Mouse (Mus musculus): ENCODE measurements at regions not wholly inside any gene's neighbourhood (a gene's known extent, or its start where the extent isn't known, plus 50 kb on each side); places are given as distances from the start of the nearest gene placed in this dataset.

DNA sequence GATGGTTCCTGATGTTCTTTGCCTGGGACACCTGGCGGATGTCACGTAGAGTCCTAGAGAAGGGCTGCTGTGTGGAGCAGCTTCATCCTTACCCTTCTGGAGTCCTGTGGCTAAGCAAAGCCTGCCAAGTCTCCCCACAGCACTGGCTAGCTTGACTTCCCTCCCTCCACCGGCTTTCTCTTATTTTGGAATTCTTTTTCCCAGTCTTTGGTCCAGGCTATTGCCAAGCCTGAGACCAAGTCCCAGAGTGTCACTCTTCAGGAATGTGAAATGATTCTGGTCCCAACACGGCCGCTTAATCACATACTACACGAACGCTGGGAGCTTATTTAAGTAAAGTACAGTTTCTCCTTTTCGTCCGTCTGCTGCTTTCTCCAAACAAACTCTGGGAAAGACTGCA lies 146.4 kb downstream of the Fndc1 start:
- DNase-seq (ENCODE audit: low spot score), result no peak

DNA sequence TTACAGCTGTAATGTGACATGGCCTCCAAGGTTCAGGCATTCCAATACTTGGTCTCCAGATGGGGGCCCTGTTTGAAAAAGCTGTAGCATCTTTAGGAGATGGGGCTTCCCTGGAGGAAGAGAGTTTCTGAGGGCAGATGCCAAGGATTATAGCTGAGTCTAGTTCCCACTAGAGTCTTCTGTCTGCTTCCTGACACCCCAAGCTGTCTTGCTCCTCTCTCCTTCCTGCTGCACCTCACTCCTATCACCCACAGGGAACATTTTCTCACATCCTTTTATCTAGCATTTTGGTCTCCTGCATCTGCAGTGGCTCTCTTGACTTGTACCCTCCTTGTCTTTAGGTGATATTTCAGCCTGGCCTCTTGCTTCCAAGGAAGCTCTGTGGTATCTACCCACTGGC lies 147.3 kb downstream of the Fndc1 start:
- no peak for DNase-seq (ENCODE audit: low spot score)

DNA sequence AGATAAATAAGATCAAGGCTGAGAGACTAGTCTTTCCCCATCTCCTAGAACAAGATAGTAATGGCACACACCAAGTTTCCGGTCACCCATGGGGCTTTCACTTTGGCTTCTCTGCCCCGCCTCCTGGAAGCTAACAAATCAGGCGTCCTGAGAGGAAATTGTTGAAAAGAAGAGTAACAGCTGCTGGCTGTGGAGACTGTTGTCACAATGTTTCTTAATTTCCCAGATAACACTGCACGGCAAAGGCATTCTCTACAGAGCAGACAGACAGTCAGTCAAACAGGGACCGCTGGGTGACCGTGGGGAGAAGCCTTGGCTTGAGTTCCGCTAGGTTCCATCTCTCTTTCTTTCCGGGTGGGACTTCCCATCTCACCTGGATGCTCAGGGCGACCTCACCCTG lies 148.2 kb downstream of the Fndc1 start:
- DNase-seq (ENCODE audit: low spot score), result no peak

DNA sequence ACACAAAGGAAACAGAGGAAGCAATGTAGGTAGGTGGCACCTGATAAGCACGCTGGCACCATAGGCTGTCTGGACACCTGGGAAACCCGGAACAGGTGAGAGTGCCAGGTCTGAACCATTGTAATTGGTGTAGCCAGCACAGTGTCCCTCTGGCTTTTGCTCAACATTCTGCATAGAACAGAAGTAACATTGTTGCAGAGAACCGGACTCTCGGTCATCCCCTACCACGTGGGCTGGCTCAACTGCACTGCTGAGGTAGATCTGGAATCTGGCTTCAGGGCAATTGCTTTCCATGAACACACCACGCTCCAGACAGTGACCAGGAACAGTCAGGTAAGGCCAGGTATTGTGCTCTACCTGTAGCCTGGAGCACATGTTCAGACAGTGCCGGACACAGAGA lies 149.3 kb downstream of the Fndc1 start:
- no peak for DNase-seq (ENCODE audit: low spot score)

DNA sequence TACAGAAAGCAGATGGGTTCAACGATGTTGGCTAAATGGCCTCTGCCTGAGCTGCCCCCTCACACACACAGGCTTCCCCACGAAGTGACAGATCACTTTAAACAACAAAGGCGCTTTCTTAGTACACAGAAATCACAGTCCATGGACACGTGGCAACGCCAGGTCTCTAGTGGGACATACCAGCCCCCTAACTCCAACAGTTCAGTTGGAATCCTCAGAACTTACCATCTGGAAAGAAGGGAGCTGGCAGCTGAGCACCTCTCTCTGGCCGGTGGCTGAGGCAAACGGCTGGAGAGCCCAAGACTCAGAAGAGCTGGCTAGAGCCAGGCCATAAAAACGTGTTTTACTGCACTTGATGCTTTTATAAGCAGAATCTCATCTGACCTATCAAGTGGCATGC lies 149.8 kb downstream of the Fndc1 start:
- no peak for DNase-seq (ENCODE audit: low spot score)

DNA sequence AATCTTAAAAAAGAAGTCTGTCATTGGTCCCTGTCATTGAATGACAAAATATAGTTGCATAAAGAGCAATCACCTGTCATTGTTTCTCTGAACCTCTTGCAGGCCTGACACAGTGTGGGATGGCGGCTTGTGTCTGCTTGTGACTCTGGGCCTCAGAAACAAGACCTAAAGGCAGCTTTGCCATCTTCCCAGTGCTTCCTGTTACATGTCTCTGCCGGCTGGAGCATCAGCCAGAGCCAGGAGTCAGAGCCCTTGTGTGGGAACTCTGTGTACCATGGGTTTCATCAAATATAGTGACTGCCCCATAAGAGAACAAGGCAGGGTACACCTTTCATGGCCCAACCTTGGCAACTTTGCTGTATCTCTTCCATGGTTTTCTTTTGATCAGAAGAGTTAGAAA lies 150.3 kb downstream of the Fndc1 start:
- no peak for DNase-seq (ENCODE audit: low spot score)

DNA sequence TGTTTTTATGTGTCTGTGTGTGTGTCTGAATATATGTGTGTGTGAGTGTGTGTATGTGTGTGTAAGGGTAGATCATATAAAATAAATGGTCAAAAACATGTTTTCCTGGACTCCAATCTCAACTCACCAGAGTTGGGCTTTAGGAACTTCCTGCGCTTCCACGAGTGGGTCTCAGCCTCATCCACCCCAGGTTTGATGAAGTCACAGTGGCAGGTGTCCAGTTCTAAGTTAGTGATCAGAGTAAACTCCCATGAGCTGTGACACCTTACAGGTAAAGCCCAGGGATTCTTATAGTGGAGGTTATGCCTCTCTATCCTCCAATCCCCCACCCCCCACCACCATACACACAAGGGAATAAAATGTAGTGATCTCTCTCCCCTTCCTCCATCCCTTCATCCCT lies 152.6 kb downstream of the Fndc1 start:
- DNase-seq (ENCODE audit: low spot score), result no peak

DNA sequence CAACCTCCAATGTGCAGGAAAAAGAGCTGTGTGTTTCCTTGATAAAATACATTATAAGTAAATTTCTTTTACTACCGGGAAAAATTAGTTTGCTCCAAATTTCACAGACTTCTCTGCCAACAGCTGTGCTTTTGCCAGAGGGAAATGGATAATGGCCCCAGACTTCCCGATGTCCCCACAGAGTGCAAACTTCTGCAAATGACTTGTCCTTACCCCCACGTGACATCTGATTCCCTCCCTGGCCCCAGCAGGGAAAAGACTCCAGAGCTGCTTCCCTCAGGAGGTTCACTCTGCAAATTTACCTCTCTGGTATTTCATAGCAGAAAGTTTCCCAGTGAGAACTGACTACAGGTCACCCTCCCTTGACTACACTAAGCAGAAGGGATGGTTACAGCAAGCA lies 159.3 kb downstream of the Fndc1 start:
- no peak for DNase-seq (ENCODE audit: low spot score)

DNA sequence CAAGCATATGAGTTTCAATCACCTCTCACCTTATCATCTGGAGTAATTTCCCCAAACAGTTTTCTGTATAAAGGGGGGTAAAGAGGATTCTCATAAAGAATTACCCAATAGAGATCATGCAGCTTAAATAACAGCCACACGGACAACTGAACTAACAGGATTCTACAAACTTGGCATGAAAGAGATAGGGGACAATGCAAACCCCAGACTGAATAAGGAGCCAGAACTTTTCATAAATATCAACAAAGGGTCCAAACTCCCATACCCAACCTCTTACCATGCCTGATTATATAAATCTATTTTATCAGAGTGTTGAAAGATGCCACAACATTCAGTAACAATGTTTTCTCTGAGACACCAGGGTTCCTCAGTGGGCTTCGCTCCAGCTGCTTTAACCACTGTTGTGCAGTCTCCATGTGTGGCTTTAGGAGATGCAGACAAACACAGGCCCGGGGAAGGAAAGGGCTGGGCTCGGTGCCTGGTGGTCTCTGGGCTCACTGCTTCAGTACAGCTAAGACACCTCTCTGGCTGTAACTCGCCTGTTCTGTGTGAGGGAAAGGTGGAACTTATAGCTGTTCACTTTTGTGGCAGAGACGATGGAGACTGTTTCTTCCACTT lies 160.2 kb downstream of the Fndc1 start:
- no peak for DNase-seq (ENCODE audit: low spot score)

DNA sequence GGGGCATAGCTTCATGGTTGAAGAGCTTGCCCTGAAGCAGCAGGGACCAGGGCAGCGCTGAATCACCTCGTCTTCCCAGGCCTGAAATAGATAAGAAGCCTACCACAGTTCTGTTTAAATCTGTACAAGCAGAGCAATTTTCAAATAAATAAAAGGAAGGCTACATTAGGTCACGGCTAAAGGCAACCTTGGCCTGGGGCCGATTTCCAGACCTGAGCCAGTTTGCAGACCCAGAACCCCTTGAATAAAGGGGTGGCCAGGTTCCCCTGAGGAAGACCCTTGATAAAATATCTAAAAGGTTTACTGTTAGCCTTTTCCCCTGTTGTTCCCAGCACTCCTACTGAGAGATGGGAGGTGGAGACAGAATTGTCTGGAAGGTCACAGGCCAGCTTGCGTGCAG lies 160.9 kb downstream of the Fndc1 start:
- no peak for DNase-seq (ENCODE audit: low spot score)

DNA sequence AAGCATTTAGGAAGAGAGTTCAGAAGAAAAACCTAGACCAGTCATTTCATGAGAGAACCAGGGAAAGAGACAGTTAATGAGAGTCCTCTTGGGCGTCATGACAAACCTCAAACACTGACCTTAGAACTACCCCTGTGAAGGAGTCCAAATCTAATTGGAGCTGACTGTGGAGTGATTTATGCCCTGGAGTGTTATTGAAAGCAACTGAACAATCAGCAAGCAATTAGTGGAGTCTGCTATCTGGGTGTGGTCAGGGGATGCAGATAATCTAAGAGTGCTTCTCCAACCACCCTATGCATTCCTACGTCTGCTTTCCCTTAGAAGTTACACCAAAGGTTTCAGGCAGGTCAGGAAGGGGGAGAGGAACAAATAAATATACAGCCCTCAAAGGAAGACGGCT lies 161.4 kb downstream of the Fndc1 start:
- DNase-seq (ENCODE audit: low spot score), result no peak

DNA sequence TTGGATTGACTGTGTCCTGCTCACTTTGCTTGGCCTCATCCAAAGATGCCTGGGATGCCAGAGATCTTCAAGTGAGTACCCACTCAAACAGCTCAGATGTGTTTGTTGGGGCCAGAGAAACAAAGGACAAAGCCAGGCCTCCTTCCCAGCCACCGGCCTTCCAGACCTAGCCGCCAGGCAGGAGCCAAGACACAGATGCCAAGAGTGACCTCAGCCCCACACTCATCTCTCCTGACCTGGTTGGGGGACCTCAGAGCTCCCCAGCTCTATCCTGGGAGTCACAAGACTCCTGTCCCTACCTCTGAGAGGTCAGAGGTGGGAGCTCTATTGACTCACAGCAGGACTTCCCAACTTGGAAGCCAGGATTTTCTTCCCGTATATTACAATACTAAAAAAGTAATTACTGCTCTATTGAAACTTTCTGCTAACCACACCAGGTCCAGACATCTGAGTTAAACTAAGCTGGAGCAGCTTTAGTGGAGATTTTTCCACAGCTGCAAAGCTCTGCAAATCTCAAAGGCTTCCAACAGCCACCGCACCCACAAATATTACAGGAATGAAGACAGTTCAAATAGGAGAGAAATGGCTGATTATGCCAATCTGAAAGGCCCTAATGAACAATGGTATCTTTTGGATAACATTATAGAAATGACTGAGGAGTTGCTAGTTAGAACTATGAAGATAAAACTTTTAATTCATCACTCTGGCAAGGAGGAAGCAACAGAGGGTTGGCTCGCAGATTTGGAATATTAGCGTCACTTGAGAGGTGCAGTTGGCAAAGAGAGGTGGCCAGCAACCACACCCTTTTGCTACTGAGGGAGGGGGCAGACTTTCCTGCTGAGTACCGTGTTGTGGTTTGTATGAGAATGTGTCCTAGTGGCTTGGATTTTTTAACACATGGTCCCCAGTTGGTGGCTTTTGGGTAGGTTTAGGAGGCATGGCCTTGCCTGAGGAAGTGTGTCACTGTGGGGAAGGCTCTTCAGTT lies 162.9 kb downstream of the Fndc1 start:
- DNase-seq (ENCODE audit: low spot score), result no peak

DNA sequence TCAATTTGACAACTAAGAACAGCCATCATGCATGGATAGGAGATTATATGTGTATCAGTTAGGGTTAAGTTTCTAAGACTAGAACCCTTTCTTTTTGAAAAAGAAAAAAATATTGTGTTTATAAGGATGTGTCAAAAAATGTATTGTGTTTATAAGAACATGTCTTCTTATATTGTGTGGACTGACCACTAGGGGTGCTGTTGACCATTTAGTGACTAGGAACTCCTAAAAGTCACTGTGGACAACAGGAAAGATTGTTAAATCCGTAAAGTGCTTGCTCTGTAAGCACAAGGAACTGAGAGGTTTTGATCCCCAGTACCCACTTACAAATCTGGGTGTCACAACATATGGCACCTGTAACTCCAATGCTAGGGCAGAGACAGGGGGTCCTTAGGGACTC lies 170.6 kb downstream of the Fndc1 start:
- no peak for DNase-seq (ENCODE audit: low spot score)

DNA sequence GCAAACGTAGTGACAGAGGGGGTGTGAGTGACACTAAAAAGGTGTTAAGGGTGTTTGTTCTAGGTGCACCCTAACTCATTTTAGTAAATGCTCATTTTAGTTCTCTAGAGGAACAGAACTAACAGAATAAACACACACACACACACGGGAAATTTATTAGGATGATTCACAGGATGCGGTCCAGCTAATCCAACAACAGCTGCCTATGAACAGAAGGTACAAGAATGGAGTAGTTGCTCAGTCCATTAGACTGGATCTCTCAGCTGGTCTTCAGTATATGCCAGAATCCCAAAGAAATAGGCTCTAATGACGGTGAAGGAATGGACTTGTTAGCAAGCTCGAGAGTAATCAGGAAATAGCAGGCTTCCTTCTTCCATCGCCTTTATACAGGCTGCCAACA lies 171.1 kb downstream of the Fndc1 start:
- no peak for DNase-seq (ENCODE audit: low spot score)

DNA sequence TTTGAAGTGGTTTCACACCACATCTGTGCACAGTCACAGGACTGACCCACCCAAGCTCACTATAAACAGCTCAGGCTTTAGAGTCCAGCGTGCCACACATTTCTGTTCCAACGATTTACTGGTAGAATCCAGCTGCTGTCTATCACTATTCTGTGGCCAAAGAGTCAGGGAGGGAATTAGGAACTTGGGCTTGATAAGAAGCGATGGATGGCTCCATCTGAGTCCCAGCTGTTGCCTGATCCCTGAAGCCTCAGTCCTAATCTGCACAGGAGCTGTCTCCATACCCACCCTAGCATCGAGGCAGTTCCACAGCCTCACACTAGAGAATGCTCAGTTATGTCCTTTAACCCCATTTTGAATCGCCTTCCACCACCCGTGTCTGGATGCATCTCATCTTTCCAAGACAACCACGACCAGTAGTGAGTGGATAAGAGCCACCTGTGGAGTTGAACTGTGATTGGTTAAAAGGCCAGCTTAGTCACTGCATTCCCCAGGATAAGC lies 173.0 kb downstream of the Fndc1 start:
- no peak for DNase-seq (ENCODE audit: low spot score)

DNA sequence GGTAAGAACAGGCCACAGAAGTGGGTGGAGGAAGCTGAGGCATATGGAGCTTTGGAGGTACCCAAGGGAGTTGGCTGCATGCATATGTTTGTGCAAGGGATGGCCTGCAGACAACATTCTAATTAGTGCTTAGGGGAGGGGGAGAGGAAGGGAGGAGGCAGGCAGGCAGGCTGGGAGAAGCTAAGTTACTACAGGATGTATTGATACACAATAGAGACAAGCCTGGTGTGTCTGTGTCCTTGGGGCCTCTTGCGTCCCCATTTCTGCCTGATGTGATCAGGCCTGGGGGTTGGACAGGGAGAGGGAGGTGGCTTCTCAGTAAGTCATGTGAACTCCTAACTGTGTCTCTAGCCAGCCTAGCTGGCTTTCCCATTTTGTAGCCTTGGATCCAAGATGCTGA lies 175.1 kb downstream of the Fndc1 start:
- DNase-seq (ENCODE audit: low spot score), result no peak

DNA sequence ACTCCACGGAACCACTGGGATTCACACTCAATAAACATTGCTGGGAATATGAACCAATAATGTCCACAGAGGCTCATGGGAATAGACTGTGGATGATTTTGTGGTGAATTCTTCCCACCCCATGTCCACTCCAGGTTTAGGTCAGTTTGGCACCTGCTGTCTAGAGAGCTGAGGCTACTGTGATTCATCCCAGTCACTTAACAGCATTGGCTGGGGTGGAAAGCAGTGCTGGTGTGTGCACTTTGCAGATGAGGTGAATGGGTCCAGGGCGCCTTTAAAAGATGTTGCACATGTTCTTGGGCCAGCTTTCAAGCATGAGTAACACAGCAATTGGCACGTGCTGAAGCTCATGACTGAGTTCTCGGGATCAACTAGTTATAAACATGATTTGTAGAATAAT lies 176.7 kb downstream of the Fndc1 start:
- no peak for DNase-seq (ENCODE audit: low spot score)

DNA sequence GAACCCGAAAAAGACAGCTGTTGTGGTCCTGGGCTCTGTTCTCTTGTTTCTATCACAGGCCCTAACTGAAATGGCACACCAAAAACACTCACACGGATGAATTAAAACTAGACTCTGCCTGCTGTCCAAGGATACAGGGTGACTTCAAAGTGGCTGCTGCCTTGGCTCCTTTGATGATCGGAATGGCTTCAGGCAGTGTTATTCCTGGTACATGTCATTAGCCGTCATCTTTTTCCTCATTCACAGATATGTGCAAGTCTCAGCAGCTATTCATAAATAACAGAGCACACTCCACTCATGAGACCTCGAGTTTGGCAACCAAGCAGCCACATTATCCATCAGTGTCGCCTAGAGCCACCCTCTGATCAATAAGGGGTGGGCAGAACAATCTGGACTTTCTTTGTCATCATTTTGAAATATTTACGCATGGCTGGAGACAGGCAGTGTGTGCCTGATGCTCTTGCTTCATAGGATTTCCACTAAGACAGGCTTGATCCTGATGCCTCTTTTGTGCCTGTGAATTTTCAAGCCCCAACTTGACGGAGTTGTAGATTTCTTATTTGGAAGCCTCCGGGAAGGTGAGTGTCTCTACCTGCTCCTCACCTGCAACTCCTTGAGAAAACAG lies 182.1 kb downstream of the Fndc1 start:
- DNase-seq (ENCODE audit: low spot score), result no peak

DNA sequence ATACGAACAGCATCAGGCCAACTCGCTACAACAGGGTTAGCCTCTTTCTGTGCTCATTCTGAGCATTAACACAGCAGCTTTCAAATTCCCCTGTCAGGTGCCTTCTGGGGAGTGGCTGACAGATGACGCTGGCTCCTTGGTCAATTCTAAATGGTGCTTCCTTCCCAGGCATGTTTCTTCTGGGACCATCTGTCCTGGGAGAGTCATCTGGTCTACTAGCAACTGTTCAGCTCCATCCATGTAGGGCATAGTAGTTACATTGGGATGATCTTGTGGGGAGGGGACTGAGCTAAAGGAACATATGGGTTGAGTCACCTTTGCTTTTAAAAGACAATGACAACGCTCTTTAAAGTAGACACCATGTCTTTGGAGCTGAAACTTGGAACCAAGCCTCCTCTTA lies 183.5 kb downstream of the Fndc1 start:
- no peak for DNase-seq (ENCODE audit: low spot score)

DNA sequence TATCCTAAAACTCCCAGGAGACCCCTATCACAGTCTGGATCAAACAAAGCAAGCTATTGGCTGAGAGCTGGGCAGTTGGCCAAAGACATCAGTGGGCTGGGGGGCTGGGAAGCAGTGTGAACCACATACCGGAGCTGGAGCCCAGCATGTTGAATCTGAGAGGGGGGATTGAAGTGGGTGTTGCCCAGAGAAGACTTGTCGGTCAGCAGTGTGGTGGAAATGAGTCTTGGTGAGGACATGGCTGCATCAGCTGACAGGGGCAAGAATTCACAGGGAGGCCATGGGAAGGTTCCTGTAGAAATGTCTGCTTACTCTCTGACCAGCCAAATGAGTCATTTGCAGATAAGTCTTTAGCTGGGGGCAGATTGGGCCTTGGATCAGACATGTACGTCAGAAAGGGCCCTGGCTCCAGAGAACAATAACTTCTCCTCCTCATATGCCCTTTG lies 184.6 kb downstream of the Fndc1 start:
- no peak for DNase-seq (ENCODE audit: low spot score)

DNA sequence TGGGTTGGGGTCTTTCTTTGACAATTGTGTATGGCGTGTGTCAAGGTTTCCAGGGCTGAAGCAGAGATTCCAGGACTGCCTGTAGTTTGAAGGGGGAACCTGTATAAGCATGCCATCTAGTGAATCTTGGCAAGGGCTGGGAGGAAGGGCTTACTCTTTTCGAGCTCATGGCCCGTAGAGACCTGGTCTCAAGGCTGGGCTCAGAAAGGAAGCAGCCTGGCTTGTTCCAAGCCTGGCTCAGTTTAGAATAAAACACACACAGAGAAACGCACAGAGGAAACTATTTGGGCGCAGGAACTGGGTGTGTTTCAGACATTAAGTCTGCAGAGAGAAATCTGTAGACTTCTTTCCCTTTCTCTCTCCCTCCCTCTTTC lies 192.8 kb downstream of the Fndc1 start:
- DNase-seq (ENCODE audit: low spot score), result no peak

DNA sequence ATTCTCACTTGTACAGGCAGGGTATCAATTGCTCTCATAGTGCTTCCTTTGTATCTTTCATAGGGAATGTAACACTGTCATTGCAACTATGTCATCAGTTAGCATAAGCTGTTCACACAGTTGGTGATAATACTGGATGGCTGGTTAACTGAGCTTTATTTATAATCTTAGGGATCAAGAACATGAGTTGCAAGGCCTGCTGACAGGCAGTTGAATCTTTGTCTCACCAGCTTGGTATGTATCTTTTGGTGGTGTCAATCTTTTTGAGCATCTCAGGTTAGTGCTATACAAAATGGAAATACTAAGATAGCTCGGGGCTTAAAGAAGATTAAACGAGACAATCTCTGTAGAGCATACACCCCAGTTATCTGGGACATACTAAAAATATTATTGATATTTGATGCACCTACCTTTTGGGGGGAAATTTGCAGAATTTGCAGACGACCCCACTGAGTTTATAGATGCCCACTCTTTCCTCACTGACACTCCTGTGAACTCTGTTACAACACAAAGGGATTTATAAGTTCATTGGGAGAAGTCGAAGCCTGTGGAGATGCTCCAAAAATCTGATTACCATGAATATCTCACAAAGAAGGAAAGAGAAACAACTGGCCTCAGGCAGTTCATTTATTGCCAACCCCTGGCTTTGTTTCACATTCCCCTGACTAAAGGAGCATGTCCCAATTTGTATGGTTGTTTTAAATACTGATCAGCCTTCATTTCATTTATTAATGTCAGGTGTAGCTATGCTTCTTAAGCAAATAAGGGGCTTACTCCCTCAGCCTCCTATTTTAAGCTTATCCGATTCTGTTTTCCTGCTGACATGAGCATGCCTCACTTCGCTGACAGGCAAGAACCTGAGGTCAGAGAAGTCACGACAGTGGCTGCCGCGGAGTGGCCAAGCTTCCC lies 193.5 kb downstream of the Fndc1 start:
- no peak for DNase-seq (ENCODE audit: low spot score)

Data from ovary, postnatal 36 days (tissue).